Comparison of ENCODE assay signal across 8 mouse cellular contexts in genomic region chr5:64136325-64136724, GRCm38 (mm10). TPM values are rescaled to one million over a fixed set of nuclear protein-coding genes. Genes with fewer than 3 reads are reported as not detected.
DNase-seq lines count a peak whose midpoint lies in the region; ATAC-seq and TF ChIP-seq lines count a peak whose summit lies in the region.

No protein-coding gene starts in this region.

- peak; percentile 12 for DNase-seq in adrenal gland, postnatal 10 days
- no peak for DNase-seq in adrenal gland, postnatal 4 days (ENCODE audit: low spot score in 2 of 2)
- DNase-seq in liver, adult 2 months (ENCODE audit: extremely low read depth, low read depth, low spot score) = no peak
- DNase-seq in right cerebral cortex, postnatal 36 days (ENCODE audit: low spot score in 2 of 2) = no peak
- DNase-seq in left cerebral cortex, postnatal 4 days = no peak

- no peaks in the 10 kb centered on the region for H3K27me3 ChIP-seq in liver, adult 2 months (ENCODE audit: control insufficient read depth, insufficient read depth, low read length)
- no peaks in the 10 kb centered on the region for H3K27me3 ChIP-seq in liver, embryonic 12.5 days (replicated peaks)

- no peak overlapping the region for H3K4me3 ChIP-seq in liver, adult 2 months (ENCODE audit: insufficient read depth, low read depth, low read length)
- no peak overlapping the region for H3K4me3 ChIP-seq in liver, embryonic 12.5 days

- 73% methylated on average over 5 of the region's 5 CpGs for WGBS in liver, adult 2 months
- 58% methylated on average over 5 of the region's 5 CpGs for WGBS in liver, embryonic 12.5 days (ENCODE audit: insufficient replicate concordance)

- no peak overlapping the region for H3K9ac ChIP-seq in liver, adult 2 months (ENCODE audit: low read depth, low read length)
- no peak overlapping the region for H3K9ac ChIP-seq in liver, embryonic 12.5 days

- TF ChIP-seq CTCF in liver, adult 2 months (IDR thresholded peaks at IDR 0.05; ENCODE audit: low read depth, low read length) = peak; percentile 60

- TF ChIP-seq POLR2A in liver, adult 2 months (IDR thresholded peaks at IDR 0.05; ENCODE audit: extremely low read depth, insufficient read depth, low read length) = no peak

- H3K4me1 ChIP-seq in liver, adult 2 months (ENCODE audit: control insufficient read depth, insufficient read depth, low read length) = no peaks in the 10 kb centered on the region
- H3K4me1 ChIP-seq in liver, embryonic 12.5 days = no peaks in the 10 kb centered on the region

- no peak for ATAC-seq in liver, embryonic 12.5 days
- ATAC-seq in common myeloid progenitor, adult 5-6 weeks (replicated peaks; ENCODE audit: low read depth, poor library complexity, severe bottlenecking) = peak; percentile 78
- ATAC-seq in monocyte, adult 5-6 weeks (replicated peaks; ENCODE audit: insufficient number of reproducible peaks, low FRiP score, low TSS enrichment, poor library complexity, severe bottlenecking) = 0 out of 2 replicates have a peak, but pooled peaks have one; percentile 48

- no peak overlapping the region for H3K27ac ChIP-seq in liver, adult 2 months (replicated peaks; ENCODE audit: insufficient read depth, low read depth, low read length)
- no peak overlapping the region for H3K27ac ChIP-seq in liver, embryonic 12.5 days

- H3K4me2 ChIP-seq in liver, embryonic 12.5 days = no peak overlapping the region

- H3K36me3 ChIP-seq in liver, adult 2 months (ENCODE audit: control insufficient read depth, insufficient read depth, low read length) = no peaks in the 10 kb centered on the region
- H3K36me3 ChIP-seq in liver, embryonic 12.5 days = no peaks in the 10 kb centered on the region

- H3K9me3 ChIP-seq in liver, embryonic 12.5 days (replicated peaks) = no peaks in the 10 kb centered on the region

- intact Hi-C loops in left cerebral cortex, postnatal 4 days (cut with DNase I) = no loop called here

- H3K79me2 ChIP-seq in liver, adult 2 months (ENCODE audit: control insufficient read depth, insufficient read depth, low read length) = no peaks in the 10 kb centered on the region

RNA-seq across cellular contexts. Expression of gene Tbc1d1, which starts 19.8 kb away (rescaled TPM):
- 10 to 100 TPM; 15.8 to 16.7 TPM for total RNA-seq in adrenal gland, postnatal 10 days (2021)
- 10 to 100 TPM; 20.2 to 26.7 TPM for total RNA-seq in adrenal gland, postnatal 4 days (2021)
- total RNA-seq in liver, adult 2 months (2014; rRNA removed) = 8.1 and 8.5 TPM in 2 replicates
- polyA plus RNA-seq in liver, adult 2 months (2012; rRNA removed) = 1.6 and 2.2 TPM in 2 replicates
- 13.2 and 13.8 TPM in 2 replicates for polyA plus RNA-seq in liver, embryonic 12.5 days (2016; fragmentation: Nextera tagmentation; extraction: Ambion mirVana)
- 18.0 and 33.9 TPM in 2 replicates for total RNA-seq in common myeloid progenitor, adult 5-6 weeks (2017)
- total RNA-seq in monocyte, adult 5-6 weeks (2017) = 61.0 to 74.1 TPM (median 62.6 TPM) in 3 replicates
- total RNA-seq in left cerebral cortex, postnatal 4 days (2021) = 10 to 100 TPM; 12.9 to 14.3 TPM

RNA-seq across cellular contexts. Expression of gene Pgm2, which starts 43.6 kb away (rescaled TPM):
- 10 to 100 TPM; 19.9 to 20.7 TPM for total RNA-seq in adrenal gland, postnatal 10 days (2021)
- total RNA-seq in adrenal gland, postnatal 4 days (2021) = 10 to 100 TPM; 22.6 to 28.3 TPM
- total RNA-seq in liver, adult 2 months (2014; rRNA removed) = 4.4 and 5.9 TPM in 2 replicates
- polyA plus RNA-seq in liver, adult 2 months (2012; rRNA removed) = 2.0 and 2.4 TPM in 2 replicates
- polyA plus RNA-seq in liver, embryonic 12.5 days (2016; fragmentation: Nextera tagmentation; extraction: Ambion mirVana) = 32.3 and 34.3 TPM in 2 replicates
- total RNA-seq in common myeloid progenitor, adult 5-6 weeks (2017) = 39.5 and 40.6 TPM in 2 replicates
- 22.4 to 37.8 TPM (median 28.8 TPM) in 3 replicates for total RNA-seq in monocyte, adult 5-6 weeks (2017)
- 10 to 100 TPM; 14.5 to 16.4 TPM for total RNA-seq in left cerebral cortex, postnatal 4 days (2021)
